Mouse (Mus musculus): ENCODE results near the gene Brpf3.

- TF ChIP-seq POLR2A (IDR thresholded peaks at IDR 0.05; ENCODE audit: borderline replicate concordance, extremely low read depth, low read depth, low read length), result no peak
- no peak for TF ChIP-seq CTCF (IDR thresholded peaks at IDR 0.05; ENCODE audit: insufficient read depth, low read length)
Measured at GRCm38 (mm10) chr17:28876331-28876730, 75.4 kb downstream of the Brpf3 start.

Data from lung, adult 2 months (tissue).